Mouse (Mus musculus) adipocyte (in vitro differentiated cells): ENCODE data around the gene Dct.
A peak's percentile ranks its signal among the peaks of the same experiment; 100 is the strongest.

Experiments used
- DNase-seq: peaks from one replicate; pipeline ENCODE4 v3.0.0-alpha.2; 2016; ENCODE audit warnings: low spot score

The Dct gene

DNA sequence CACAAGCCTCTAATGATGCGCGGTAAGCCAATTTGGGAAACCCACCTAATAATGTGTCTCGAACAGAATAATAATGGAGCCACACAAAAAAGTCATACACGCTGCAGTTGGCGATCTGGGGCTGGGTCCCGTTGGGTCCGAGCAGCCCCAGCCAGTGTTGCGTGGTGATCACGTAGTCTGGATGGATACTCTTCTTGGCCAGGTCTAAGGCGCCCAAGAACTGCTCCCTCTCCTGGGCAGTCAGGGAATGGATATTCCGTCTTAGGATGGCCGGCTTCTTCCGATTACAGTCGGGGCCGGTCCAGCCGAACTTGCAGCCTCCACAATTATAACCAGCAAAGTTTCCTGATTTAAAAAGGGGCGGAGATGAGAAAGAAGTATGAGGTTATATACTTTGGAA lies 9.1 kb downstream of the Dct start:
- no peak for DNase-seq

GRCm38 (mm10) chr14:118042066-118042762 lies 9.8 kb downstream of the Dct start:
- no peak for DNase-seq

GRCm38 (mm10) chr14:118040550-118041250 lies 11.3 kb downstream of the Dct start:
- peak; percentile 55 for DNase-seq

DNA sequence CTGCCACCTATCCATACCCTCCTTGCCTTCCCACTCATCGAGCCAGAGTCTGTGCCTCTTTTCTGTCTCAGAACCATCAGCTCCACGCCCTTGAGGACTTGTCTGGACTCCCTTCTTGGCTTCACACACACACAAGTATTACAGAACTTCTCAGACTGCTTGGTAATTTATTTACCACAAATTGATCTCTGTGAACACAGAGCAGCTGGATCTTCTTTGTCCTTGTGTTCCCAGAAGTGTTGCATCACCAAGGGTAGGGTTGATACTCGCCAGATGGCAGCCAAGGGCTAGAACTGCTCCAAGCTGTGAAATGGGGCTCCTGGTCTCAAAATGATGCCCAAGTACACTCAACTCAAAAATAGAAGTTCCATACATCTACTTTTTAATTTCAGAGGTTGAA lies 13.0 kb downstream of the Dct start:
- peak; percentile 73 for DNase-seq

GRCm38 (mm10) chr14:118027564-118027963 lies 24.5 kb downstream of the Dct start:
- DNase-seq: no peak

DNA sequence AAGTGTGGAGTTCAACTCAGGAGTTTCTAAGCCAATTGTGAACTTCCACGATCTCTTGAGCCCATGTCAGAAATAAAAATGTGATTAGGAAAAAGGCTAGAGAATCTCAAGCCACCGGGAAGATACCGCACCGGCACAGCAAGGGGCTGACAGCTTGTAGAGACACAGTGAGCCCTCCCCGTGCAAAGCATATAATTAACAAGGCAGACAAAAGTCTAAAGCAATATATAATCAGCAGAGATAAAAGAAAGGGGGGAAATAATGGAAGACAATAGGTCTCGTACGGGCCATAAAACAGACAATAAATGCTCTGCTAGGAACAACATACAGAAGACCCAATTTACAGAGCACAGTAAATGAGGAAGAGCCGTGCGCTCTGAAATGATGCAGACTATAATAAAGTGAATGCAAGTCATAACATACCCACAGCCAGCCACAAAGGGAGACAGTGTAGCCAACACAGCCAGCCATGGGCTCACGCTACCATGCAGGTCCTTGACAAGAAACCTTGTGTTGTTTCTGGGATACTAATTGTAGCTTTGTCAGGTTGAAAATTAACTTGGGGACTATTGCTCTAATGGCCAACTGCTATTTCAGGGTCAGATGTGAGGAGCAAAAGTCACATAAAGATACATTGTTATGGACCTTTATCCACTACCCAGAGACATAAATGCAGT lies 30.0 kb downstream of the Dct start:
- DNase-seq: no peak

DNA sequence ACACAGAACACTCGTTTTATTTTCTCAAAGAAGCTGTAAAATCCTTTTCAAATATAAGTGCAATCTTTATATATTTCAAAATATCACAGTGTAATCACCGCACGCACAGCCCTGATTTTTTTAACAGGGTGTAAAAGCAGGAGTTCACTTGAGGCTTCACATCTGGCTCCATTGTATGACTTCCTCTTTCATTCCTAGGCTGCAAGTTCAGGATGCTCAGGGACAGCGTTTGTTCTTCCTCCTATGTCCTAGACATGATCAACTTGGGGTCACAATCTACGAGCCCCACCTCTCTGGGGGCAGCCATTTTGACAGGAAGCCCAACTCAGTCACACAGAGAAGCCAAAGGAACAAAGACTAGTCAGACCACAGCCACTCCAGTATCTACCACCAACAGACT lies 32.7 kb downstream of the Dct start:
- DNase-seq: no peak

DNA sequence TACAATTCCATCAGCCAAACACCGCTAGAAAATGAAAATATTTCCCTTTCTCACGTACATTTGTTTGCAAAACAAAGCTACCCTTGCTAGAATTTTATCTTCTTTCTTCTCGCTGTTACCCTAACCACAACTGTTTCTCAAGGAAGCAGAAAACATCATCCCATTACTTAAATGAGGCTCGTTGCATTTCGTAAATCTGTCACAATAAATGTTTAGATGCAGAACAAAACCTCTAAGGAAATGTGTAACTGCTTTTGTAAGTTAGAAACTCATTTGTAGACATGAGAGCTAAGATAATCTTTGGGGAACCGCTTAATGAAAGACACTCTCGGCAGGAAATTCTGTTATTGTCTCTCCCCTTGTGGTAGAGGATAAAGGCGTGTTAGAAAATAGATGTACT lies 38.8 kb downstream of the Dct start:
- no peak for DNase-seq

DNA sequence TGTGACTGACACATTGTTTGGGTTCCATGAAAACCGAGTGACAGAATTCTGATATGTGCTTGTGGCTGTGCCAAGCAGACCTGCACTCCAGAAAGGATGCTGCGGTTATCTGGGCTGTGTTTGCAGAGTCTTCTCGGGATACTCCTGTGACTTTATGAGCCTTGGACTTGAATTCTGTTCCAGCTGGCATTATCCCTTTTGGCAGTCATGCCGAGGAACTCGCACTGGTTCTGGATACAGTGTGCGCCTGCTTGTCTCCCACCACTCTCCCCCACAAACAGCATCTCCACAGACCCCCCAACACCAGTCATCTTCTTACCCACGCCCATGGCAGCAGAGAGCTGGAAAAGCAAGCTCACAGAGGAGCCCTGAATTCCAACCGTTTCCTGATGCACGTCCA lies 42.5 kb downstream of the Dct start:
- no peak for DNase-seq

GRCm38 (mm10) chr14:118005697-118006096 lies 46.3 kb downstream of the Dct start:
- DNase-seq: peak; percentile 71

DNA sequence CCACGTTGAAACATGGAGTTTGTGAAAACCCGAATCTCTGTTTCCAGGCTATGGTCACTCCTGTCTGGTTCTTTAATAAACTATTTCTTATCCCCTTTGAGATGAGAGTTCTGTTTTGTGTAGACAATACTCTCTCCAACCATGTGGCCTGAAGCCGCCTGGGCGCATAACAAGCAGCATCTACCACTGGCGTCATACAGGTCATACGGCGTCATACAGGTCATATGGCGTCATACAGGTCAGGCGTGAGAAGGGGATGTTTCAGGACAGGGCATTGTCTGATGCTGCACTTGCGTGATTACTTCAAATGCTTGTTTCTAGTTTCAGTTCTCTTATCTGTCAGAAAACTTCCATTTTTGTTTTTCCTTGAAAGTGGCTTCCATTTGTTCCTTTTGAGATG lies 47.6 kb downstream of the Dct start:
- DNase-seq: no peak

DNA sequence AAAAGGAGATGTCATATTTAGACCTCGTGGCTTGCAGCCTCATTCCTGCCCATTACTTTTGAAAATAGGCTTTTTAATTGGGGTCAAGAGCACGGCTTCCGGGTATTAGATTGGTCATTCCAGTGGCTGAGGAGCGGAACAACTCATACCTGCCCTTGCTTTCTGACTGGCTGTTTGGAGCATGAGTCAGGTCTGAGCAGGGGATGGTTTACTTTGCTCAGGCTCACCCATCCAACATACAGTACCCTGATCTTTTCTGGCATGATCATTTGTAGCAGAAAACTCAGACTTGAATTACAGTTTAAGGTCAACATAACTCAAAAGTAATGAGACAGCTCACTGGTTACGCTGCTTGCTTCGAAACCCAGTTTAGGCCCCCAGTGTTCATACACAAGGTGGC lies 58.2 kb downstream of the Dct start:
- no peak for DNase-seq

DNA sequence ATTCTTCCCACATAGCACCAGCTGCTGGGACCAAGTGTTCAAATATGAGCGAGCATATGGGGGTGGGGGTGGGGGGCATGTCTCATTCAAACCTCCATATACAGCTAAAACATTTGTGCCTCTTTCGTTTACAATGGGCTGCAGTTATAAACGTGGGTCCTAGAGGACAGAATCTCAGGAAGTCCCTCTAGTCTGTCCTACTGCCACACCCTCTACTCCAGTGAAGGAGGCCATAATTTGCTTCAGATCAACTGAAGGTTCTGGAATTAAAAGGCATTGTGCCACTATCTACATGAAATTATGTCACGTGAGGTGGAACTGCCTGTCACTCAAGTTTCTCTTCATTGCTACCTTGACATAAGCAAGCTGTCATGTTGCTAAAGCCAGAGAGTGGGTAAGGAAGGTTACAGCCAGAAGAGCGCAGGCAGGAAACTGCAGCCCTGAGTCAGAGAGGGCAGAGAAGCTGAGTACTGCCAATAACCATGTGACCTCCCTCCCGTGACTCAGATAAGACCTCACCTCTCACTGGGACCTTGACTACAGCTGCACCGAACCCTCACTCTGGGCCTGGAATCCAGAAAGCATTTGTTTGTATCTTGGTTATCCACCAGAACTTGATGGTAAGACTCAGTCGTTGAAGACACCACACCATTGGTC lies 59.3 kb downstream of the Dct start:
- DNase-seq: no peak

DNA sequence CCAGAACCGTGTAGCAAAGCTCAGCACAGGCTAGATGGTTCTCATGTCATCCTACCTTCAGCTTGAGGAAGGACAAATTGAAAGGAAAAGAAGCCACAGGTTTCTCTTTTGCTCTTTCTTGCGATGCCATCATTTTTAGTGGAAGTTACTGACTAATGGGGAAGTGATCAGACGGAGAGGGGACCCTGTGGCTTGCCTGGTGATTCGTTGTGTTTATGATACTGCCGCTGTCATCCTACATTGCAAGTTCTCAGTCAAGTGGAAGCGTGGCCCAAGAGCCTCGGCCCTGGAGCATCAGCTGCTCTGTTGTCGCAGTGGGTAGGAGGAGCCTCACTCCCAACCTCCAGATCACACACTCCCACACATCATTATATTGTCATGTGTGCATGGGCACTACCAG lies 61.8 kb downstream of the Dct start:
- DNase-seq: no peak

- no peak for DNase-seq
These were observed 63.6 kb downstream of the Dct start for GRCm38 (mm10) chr14:117988444-117988843.

DNA sequence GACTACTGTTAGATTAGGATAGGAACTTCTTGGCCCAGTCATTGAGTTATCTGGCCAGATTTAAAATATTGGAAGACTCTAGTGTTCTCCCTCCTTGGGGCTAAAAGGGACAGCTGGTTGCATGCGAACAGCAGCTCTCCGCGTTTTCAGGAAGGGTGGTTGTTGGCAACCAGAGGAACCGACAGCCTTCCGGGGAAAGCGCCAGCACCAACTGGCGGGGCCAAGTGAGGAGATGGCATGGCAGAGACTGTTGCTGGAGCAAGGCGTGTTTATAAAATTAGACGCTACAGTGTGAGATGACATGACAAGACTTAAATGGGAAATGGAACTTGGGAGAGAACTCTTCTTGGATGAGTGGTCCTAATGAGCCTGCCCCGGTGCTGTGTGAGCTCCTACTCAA lies 70.5 kb downstream of the Dct start:
- DNase-seq: no peak

- DNase-seq: no peak
These were observed 79.5 kb downstream of the Dct start for GRCm38 (mm10) chr14:117972576-117972975.
